Mouse (Mus musculus): ENCODE measurements around the gene BC005537.

- TF ChIP-seq HCFC1 (IDR thresholded peaks at IDR 0.05; ENCODE audit: borderline replicate concordance, insufficient read depth, low read length) (no peak), ZNF384 (IDR thresholded peaks at IDR 0.05; ENCODE audit: low read depth, low read length) (no peak), ZC3H11A (IDR thresholded peaks at IDR 0.05; ENCODE audit: borderline replicate concordance, low read depth, low read length) (no peak), MAFK (IDR thresholded peaks at IDR 0.05; ENCODE audit: insufficient read depth, low read depth, low read length) (no peak), CHD2 (IDR thresholded peaks at IDR 0.05; ENCODE audit: low read depth, low read length) (no peak)
These were observed 41.0 kb upstream of the BC005537 start for GRCm38 (mm10) chr13:24760351-24760870.

All from ES-E14 (cell line).